Mouse (Mus musculus) testis, adult 10 weeks (tissue): ENCODE data around the gene Gm21721. TPM values are rescaled to one million over a fixed set of nuclear protein-coding genes. Genes with fewer than 3 reads are reported as not detected.

Source experiments
- polyA plus RNA-seq: library from polyadenylated mRNA; stranded (reverse); fragments of 350-450 nt; fragmentation: Illumina TruSeq; extraction: RNeasy Lipid Tissue Mini Kit (QIAGEN cat#74804); gene quantifications from one replicate; pipeline ENCODE4 v1.2.3, GENCODE M21; 2014; ENCODE audit warnings: low read depth, low replicate concordance

Gm21721 gene
- 1.3 TPM for polyA plus RNA-seq

DNA sequence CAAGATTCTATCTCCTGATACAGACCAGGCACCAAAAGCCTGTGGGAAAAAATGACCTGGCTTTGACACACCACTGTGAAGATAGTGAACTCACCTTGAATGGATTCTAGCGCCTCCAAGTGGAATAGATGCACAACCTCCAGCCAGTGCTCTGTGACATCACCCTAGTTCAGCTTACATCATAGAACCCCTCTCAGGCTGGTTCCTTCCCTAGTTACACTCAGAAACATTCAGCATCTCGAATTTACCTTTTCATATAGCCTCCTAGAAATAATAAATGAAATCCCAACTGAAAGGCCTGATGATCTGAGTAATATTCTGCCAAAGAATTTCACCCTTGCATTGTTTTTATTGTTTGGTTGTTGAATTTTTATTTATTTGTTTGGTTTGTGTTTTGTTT lies at the start of gene Gm21721:
Gene Gm21721 (minus strand): TSS at position 101 of the 400 bp plus-strand sequence.

Other genes starting within 250 kb of the Gm21721 start
- 1.2 TPM for gene Gm21292, start 68.3 kb downstream of the Gm21721 start, polyA plus RNA-seq
- gene Gm21812, start 145.0 kb upstream of the Gm21721 start, polyA plus RNA-seq = 6.0 TPM
- 0.20 TPM for gene Gm21874, start 214.0 kb upstream of the Gm21721 start, polyA plus RNA-seq